Mouse (Mus musculus) liver, postnatal 0 days (tissue): ENCODE results near the gene Tcam1. TPM values are rescaled to one million over a fixed set of nuclear protein-coding genes. Genes with fewer than 3 reads are reported as not detected.

Source experiments
- ATAC-seq: fragments of 200-750 bp; cut with Nextera tagmentation; 2 replicates; pipeline ENCODE4 v1.8.0; 2017; ENCODE audit warnings: mild to moderate bottlenecking, moderate library complexity
- DNase-seq: peaks from one replicate; pipeline ENCODE4 v3.0.0-alpha.2; 2016
- H3K27ac ChIP-seq: fragments of 300-500 bp; sonication (generic); 2 replicates; pipeline ENCODE4 v1.5.1; 2014; ENCODE audit warnings: antibody characterized with exemption, moderate library complexity, mild to moderate bottlenecking, low read depth
- H3K27me3 ChIP-seq: fragments of 300-500 bp; sonication (generic); 2 replicates; pipeline ENCODE4 v1.6.1; 2014; ENCODE audit warnings: low read length, control low read depth, mixed read lengths; ENCODE audit not compliant: insufficient read depth
- H3K36me3 ChIP-seq: fragments of 300-500 bp; sonication (generic); replicated peaks from 2 replicates; pipeline ENCODE4 v1.6.1; 2014; ENCODE audit warnings: mild to moderate bottlenecking, control low read depth, low read length, moderate library complexity, mixed read lengths; ENCODE audit not compliant: insufficient read depth
- H3K4me1 ChIP-seq: fragments of 300-500 bp; sonication (generic); 2 replicates; pipeline ENCODE4 v1.6.1; 2014; ENCODE audit warnings: antibody characterized with exemption, mild to moderate bottlenecking, control low read depth; ENCODE audit not compliant: insufficient read depth
- H3K4me2 ChIP-seq: fragments of 300-500 bp; sonication (generic); 2 replicates; pipeline ENCODE4 v1.6.1; 2014; ENCODE audit warnings: low read depth, mild to moderate bottlenecking, low read length, moderate library complexity, mixed read lengths
- H3K4me3 ChIP-seq: fragments of 300-500 bp; sonication (generic); 2 replicates; pipeline ENCODE4 v1.5.1; 2014; ENCODE audit warnings: low read depth, low read length
- H3K9ac ChIP-seq: fragments of 300-500 bp; sonication (generic); replicated peaks from 2 replicates; pipeline ENCODE4 v1.6.1; 2014; ENCODE audit warnings: mild to moderate bottlenecking, moderate library complexity
- H3K9me3 ChIP-seq: fragments of 300-500 bp; sonication (generic); 2 replicates; pipeline ENCODE4 v1.6.1; 2016; ENCODE audit warnings: mild to moderate bottlenecking, control low read depth, low read length, mixed read lengths
- CTCF ChIP-seq: sonication (generic); IDR thresholded peaks from 2 replicates; pipeline ENCODE4 v1.5.1; 2016; ENCODE audit warnings: antibody characterized with exemption, low read depth
- EP300 ChIP-seq: IDR thresholded peaks from 2 replicates; pipeline ENCODE4 v1.6.1; 2016; ENCODE audit warnings: antibody characterized with exemption, low read depth, mild to moderate bottlenecking
- WGBS: fragments of 180-500 bp; shearing (Covaris S2); extraction: QIAGEN DNeasy Blood & Tissue Kit; methylation state at CpG from one replicate; pipeline ENCODE4 v1.1.7; 2014; ENCODE audit not compliant: insufficient replicate concordance; 5-methylcytosine and 5-hydroxymethylcytosine counted together
- polyA plus RNA-seq: library from polyadenylated mRNA; unstranded; fragments of >200 nt; fragmentation: Nextera tagmentation; extraction: Ambion mirVana; gene quantifications from 2 replicates; pipeline ENCODE4 v1.2.1, GENCODE M21; 2015

Tcam1 gene
- polyA plus RNA-seq, 1 experiment from 2014 or later, result 0.07 TPM

DNA sequence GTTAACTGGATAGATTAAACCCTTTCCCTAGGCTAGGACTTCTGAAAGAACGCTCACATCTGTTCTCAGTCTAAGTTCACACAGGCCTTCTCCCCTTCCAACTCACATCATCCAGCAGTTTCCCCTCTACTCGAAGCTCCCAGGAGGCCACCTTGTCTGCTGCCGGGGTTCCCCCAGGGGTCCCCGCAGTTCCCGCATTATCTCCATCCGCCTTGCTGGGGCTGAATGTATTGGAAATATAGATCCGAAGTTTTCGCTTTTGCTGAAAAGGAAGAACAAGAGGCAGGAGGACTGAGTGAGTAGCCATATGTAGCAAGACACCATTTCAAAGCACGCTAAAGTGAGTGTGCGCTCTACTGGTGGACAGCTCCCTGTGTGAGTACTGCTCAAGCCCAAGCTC is 10.0 kb upstream of the Tcam1 start:
- Histone ChIP-seq H3K27ac (no peak overlapping the region), H3K4me3 (no peak overlapping the region), H3K4me2 (no peak overlapping the region), H3K9me3 (no peaks in the 10 kb centered on the region), H3K9ac (no peak overlapping the region), H3K36me3 (peaks cover 60% of the 10 kb centered on the region), H3K27me3 (no peaks in the 10 kb centered on the region), H3K4me1 (peaks cover 37% of the 10 kb centered on the region)
- ATAC-seq (no peak), DNase-seq (no peak)
- 90% methylated on average over 10 of the region's 10 CpGs for WGBS
- TF ChIP-seq CTCF (no peak), EP300 (no peak)

DNA sequence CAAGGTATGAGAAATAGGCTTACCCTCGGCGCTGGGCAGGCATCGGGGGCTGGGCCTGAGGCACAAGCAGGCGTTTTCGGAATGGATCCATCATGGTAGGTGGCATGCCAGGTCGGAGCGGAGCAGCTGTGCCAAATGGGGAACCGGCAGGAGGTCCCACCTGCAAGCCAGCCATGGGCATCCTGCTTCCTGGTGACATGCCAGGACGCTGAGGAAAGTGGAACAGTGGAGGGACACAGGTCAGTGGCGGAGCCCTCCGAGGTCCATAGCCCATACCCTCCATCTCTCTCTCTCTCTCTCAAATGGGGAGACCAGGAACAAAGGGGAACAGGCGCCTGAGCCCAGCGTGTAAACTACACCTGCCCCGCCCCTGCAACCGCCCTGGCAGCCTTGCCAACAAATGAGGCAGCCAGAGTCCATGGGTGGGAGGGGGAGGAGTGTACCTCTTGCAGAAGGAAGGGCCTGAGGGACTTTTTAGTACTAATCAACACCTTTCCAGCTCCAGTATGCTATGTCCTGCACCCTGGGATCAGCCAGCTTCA is 9.1 kb upstream of the Tcam1 start:
- Histone ChIP-seq H3K36me3 (peaks cover 51% of the 10 kb centered on the region), H3K4me1 (peaks cover 39% of the 10 kb centered on the region), H3K27ac (no peak overlapping the region), H3K4me3 (no peak overlapping the region), H3K4me2 (no peak overlapping the region), H3K27me3 (no peaks in the 10 kb centered on the region), H3K9ac (no peak overlapping the region), H3K9me3 (no peaks in the 10 kb centered on the region)
- DNase-seq, result peak; percentile 49
- TF ChIP-seq EP300 (no peak), CTCF (no peak)
- ATAC-seq, result no peak
- WGBS, result 84% methylated on average over 15 of the region's 15 CpGs

DNA sequence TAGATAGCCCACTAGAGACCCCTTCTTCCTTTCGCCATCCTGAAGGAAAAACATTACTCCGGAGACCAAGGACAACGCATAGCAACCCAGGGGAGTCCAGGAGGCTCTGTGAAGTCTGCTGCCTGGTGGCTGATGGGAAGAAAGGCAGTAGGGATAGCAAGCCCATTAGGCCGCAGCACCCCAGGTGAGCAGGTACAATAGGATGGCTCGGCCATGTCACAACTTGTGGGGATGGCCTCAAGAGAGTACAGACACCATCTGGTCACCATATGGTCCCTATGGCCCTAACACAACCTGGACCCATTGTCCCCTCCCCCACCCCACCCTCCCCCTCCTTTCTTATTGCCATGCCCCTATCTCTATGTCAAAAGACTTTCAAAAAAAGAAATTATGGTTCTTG is 8.6 kb upstream of the Tcam1 start:
- Histone ChIP-seq H3K9me3 (no peaks in the 10 kb centered on the region), H3K27me3 (no peaks in the 10 kb centered on the region), H3K4me3 (no peak overlapping the region), H3K9ac (no peak overlapping the region), H3K27ac (peak overlapping the region; percentile 60), H3K36me3 (peaks cover 46% of the 10 kb centered on the region), H3K4me1 (peaks cover 39% of the 10 kb centered on the region), H3K4me2 (peak overlapping the region; percentile 33; the same call in 1 of the 2 replicates)
- WGBS, result 87% methylated on average over 5 of the region's 5 CpGs
- no peak for ATAC-seq
- no peak for DNase-seq
- TF ChIP-seq EP300, result no peak
- no peak for TF ChIP-seq CTCF

DNA sequence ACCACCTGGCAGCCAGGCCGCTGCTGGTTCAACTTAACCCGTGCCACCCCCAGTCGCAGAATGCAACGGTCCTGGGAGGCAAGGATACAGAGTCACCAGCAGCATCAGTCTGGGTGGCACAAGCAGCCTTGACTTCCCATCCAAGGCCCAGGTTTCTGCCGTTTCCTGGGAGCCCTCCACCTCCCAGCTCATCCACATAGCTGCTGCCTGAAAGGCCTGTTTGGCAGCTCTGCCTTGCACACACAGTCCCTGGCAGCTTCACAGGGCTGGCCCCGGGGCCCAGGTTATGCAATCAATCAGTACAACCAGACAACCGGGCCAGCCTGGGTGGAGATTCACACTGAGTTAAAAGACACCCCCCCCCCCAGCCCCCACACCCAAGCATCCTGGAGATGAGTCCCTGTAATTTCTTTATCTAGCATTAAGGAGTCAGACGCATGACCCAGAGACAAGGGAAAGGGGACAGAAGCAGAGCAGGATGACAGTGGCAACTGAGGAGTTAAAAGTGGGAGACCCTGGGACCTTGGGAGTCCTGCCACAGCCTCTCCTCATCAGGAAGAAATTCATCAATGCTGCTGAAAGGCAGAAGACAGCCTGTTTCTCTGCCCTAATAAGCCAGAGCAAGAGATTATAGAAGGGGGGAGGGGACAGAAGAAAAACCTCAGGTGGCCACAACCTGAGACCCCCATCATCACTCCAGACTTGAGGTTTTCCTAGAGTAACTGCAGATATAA is 8.0 kb upstream of the Tcam1 start:
- Histone ChIP-seq H3K4me1 (peaks cover 44% of the 10 kb centered on the region), H3K4me3 (no peak overlapping the region), H3K36me3 (peaks cover 40% of the 10 kb centered on the region), H3K27ac (peak overlapping the region; percentile 60), H3K9me3 (no peaks in the 10 kb centered on the region), H3K4me2 (peak overlapping the region; percentile 33), H3K27me3 (no peaks in the 10 kb centered on the region), H3K9ac (peak overlapping the region; percentile 42; the same call in 1 of the 2 replicates)
- ATAC-seq (no peak), DNase-seq (peak; percentile 68)
- WGBS, result 62% methylated on average over 8 of the region's 8 CpGs
- TF ChIP-seq EP300 (no peak), CTCF (no peak)

DNA sequence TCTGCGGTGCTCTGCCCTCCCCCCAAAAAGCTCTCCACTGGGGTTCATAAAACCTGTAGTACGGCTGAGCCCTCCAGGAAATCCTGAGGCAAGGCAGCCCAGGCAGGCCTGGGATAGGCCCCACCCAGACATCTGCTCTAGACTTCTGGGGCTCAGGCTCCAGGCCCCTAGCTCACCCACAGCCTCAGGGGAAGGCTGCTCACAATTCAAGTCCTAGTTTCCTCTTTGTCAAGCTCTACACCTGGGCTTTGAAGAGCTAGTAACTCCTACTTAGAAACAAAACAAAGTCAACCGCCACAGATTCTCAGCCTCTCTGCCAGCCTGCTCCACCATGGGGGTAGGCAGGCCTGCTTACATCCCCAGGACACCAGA is 7.4 kb upstream of the Tcam1 start:
- TF ChIP-seq EP300 (no peak), CTCF (no peak)
- no peak for ATAC-seq
- Histone ChIP-seq H3K4me3 (no peak overlapping the region), H3K27me3 (no peaks in the 10 kb centered on the region), H3K4me2 (peak overlapping the region; percentile 33), H3K9me3 (no peaks in the 10 kb centered on the region), H3K27ac (peak overlapping the region; percentile 60; the same call in 1 of the 2 replicates), H3K36me3 (peaks cover 34% of the 10 kb centered on the region), H3K4me1 (peaks cover 48% of the 10 kb centered on the region), H3K9ac (peak overlapping the region; percentile 42; the same call in 1 of the 2 replicates)
- WGBS, result 40% methylated on average over 3 of the region's 3 CpGs
- peak; percentile 30 for DNase-seq

DNA sequence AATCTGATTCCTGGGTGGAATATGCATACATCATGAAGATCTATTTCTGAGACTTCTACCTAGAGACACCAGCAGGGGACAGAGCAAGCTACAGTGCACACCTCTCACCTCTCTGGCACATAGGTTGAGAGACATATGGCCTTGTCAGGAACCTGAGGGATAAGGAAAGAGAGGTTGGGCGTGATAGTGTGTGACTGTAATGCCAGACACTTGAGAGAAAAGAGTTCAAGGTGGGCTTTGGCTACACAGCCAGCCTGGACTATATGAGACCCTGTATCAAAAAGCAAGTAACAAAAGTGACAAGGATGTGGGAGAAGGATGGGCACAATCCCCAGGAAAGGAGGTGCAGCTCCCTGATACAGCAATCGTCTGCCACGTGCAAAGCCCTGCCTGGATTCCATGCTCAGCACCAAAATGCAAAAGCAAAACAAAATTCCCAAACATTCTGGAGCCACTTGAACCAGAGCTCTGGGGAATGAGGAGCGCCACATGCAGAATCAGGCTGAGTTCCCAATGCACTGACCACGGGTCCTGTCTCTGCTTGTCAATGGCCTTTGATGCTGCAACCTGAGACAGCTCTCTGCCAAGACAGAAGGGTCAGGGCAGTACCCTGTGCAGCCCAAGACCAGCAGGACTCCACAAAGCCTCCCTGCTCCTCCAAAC is 5.2 kb upstream of the Tcam1 start:
- DNase-seq (no peak), ATAC-seq (no peak)
- H3K27me3 ChIP-seq, result no peaks in the 10 kb centered on the region
- WGBS, result 38% methylated on average over 5 of the region's 5 CpGs
- peak overlapping the region; percentile 95 for H3K4me3 ChIP-seq
- peaks cover 12% of the 10 kb centered on the region for H3K36me3 ChIP-seq
- peaks cover 55% of the 10 kb centered on the region for H3K4me1 ChIP-seq
- peak overlapping the region; percentile 97 for H3K9ac ChIP-seq
- peak overlapping the region; percentile 97; the same call in 1 of the 2 replicates for H3K27ac ChIP-seq
- no peaks in the 10 kb centered on the region for H3K9me3 ChIP-seq
- TF ChIP-seq EP300, result no peak
- 0 out of 2 replicates have a peak, but pooled peaks have one; percentile 23 for TF ChIP-seq CTCF
- peak overlapping the region; percentile 79 for H3K4me2 ChIP-seq
